Mouse (Mus musculus): ENCODE measurements around the gene Il31. TPM values are rescaled to one million over a fixed set of nuclear protein-coding genes. Genes with fewer than 3 reads are reported as not detected.

The Il31 gene
- total RNA-seq, 1 experiment: not detected

DNA sequence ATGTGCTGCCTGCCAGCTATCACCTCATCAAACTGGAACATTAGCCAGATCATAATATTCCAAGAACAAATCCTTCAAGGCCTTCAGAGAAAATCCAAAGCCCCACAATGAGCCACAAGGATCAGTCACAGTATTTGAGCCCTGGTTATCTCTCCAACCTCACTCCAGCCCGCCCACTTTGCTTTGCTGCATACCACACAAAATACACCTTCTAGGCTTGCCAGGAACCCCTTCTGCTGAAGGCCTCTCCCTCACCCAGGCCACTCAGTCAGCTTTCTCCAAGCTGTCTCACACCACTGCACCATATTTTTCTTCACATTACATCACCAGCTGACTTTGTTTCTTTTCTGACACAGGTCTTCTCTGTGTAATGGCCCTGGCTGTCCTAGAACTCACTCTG lies 32.9 kb upstream of the Il31 start:
- TF ChIP-seq CHD2 (IDR thresholded peaks at IDR 0.05; ENCODE audit: low read depth, low read length): no peak
- no peak for TF ChIP-seq HCFC1 (IDR thresholded peaks at IDR 0.05; ENCODE audit: borderline replicate concordance, insufficient read depth, low read length)
- TF ChIP-seq MAFK (IDR thresholded peaks at IDR 0.05; ENCODE audit: insufficient read depth, low read depth, low read length): no peak
- TF ChIP-seq ZNF384 (IDR thresholded peaks at IDR 0.05; ENCODE audit: low read depth, low read length): no peak
- TF ChIP-seq ZC3H11A (IDR thresholded peaks at IDR 0.05; ENCODE audit: borderline replicate concordance, low read depth, low read length): no peak
- DNase-seq (ENCODE audit: low read depth, low spot score): no peak
- no peak overlapping the region for H3K9ac ChIP-seq (ENCODE audit: insufficient read depth, low read depth, low read length, poor library complexity, severe bottlenecking)
- H3K36me3 ChIP-seq (ENCODE audit: control insufficient read depth, insufficient read depth, low read length, poor library complexity, severe bottlenecking): peaks cover 4% of the 10 kb centered on the region; the same call in 1 of the 2 replicates
- H3K9me3 ChIP-seq (ENCODE audit: control insufficient read depth, insufficient read depth, low read depth, low read length): no peaks in the 10 kb centered on the region
- H3K4me3 ChIP-seq (ENCODE audit: insufficient read depth in 1 of 2, low read depth in 1 of 2, low read length in 2 of 2, poor library complexity in 1 of 2, severe bottlenecking in 1 of 2): no peak overlapping the region
- H3K27ac ChIP-seq (ENCODE audit: insufficient read depth, low read depth, low read length, poor library complexity, severe bottlenecking): no peak overlapping the region
- peaks cover 0 to 4% of the 10 kb centered on the region in 2 experiments; a peak in 1 of 4 replicates for H3K4me1 ChIP-seq (ENCODE audit: control insufficient read depth in 2 of 2, insufficient read depth in 2 of 2, low read length in 2 of 2, poor library complexity in 1 of 2)
- in situ Hi-C loops (cut with MboI; ENCODE audit: low sequenced_read_pairs in 2 of 2, unreplicated experiment in 2 of 2): no loop called here

- Histone ChIP-seq H3K9me3 (ENCODE audit: control insufficient read depth, insufficient read depth, low read depth, low read length) (no peaks in the 10 kb centered on the region), H3K9ac (ENCODE audit: insufficient read depth, low read depth, low read length, poor library complexity, severe bottlenecking) (no peak overlapping the region), H3K4me3 (ENCODE audit: insufficient read depth in 1 of 2, low read depth in 1 of 2, low read length in 2 of 2, poor library complexity in 1 of 2, severe bottlenecking in 1 of 2) (no peak overlapping the region), H3K4me1 (ENCODE audit: control insufficient read depth in 2 of 2, insufficient read depth in 2 of 2, low read length in 2 of 2, poor library complexity in 1 of 2) (peaks cover 0 to 4% of the 10 kb centered on the region in 2 experiments; a peak in 1 of 4 replicates), H3K36me3 (ENCODE audit: control insufficient read depth, insufficient read depth, low read length, poor library complexity, severe bottlenecking) (peaks cover 4% of the 10 kb centered on the region; the same call in 1 of the 2 replicates), H3K27ac (ENCODE audit: insufficient read depth, low read depth, low read length, poor library complexity, severe bottlenecking) (no peak overlapping the region)
- no peak for DNase-seq (ENCODE audit: low read depth, low spot score)
- TF ChIP-seq HCFC1 (IDR thresholded peaks at IDR 0.05; ENCODE audit: borderline replicate concordance, insufficient read depth, low read length): no peak
- no peak for TF ChIP-seq MAFK (IDR thresholded peaks at IDR 0.05; ENCODE audit: insufficient read depth, low read depth, low read length)
- no peak for TF ChIP-seq ZC3H11A (IDR thresholded peaks at IDR 0.05; ENCODE audit: borderline replicate concordance, low read depth, low read length)
- TF ChIP-seq CHD2 (IDR thresholded peaks at IDR 0.05; ENCODE audit: low read depth, low read length): no peak
- no peak for TF ChIP-seq ZNF384 (IDR thresholded peaks at IDR 0.05; ENCODE audit: low read depth, low read length)
- in situ Hi-C loops (cut with MboI; ENCODE audit: low sequenced_read_pairs in 2 of 2, unreplicated experiment in 2 of 2): no loop called here
Observed at GRCm38 (mm10) chr5:123521621-123522020, 32.3 kb upstream of the Il31 start.

GRCm38 (mm10) chr5:123520666-123521065 lies 31.4 kb upstream of the Il31 start:
- peaks cover 0 to 4% of the 10 kb centered on the region in 2 experiments; a peak in 1 of 4 replicates for H3K4me1 ChIP-seq (ENCODE audit: control insufficient read depth in 2 of 2, insufficient read depth in 2 of 2, low read length in 2 of 2, poor library complexity in 1 of 2)
- no peak for DNase-seq (ENCODE audit: low read depth, low spot score)

DNA sequence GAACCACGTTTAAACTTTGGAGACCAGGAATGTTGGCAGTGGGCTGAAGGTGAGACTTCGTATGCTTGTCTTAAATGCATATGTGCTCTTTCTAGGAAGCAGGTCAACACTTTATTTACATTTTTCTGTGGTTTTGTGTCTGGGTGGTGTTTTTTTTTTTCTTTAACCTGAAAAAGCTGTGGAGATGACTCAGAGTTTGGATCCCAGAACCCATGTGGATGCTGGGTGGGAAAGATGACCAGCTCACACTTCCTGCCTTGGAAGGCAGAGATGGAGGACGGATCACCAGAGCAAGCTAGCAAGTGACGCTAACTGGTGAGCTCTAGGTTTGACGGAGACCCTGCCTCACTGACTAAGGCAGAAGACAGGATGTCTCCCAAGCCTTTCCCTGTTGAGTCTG lies 25.6 kb upstream of the Il31 start:
- H3K36me3 ChIP-seq (ENCODE audit: control insufficient read depth, insufficient read depth, low read length, poor library complexity, severe bottlenecking): peaks cover 22% of the 10 kb centered on the region
- no peak overlapping the region for H3K27ac ChIP-seq (ENCODE audit: insufficient read depth, low read depth, low read length, poor library complexity, severe bottlenecking)
- no peak overlapping the region for H3K4me3 ChIP-seq (ENCODE audit: insufficient read depth in 1 of 2, low read depth in 1 of 2, low read length in 2 of 2, poor library complexity in 1 of 2, severe bottlenecking in 1 of 2)
- DNase-seq (ENCODE audit: low read depth, low spot score): no peak
- H3K4me1 ChIP-seq (ENCODE audit: control insufficient read depth in 2 of 2, insufficient read depth in 2 of 2, low read length in 2 of 2, poor library complexity in 1 of 2): peaks cover 2 to 15% of the 10 kb centered on the region in 2 experiments; a peak in 3 of 4 replicates
- H3K9me3 ChIP-seq (ENCODE audit: control insufficient read depth, insufficient read depth, low read depth, low read length): no peaks in the 10 kb centered on the region
- H3K9ac ChIP-seq (ENCODE audit: insufficient read depth, low read depth, low read length, poor library complexity, severe bottlenecking): no peak overlapping the region
- no peak for TF ChIP-seq HCFC1 (IDR thresholded peaks at IDR 0.05; ENCODE audit: borderline replicate concordance, insufficient read depth, low read length)
- no peak for TF ChIP-seq ZNF384 (IDR thresholded peaks at IDR 0.05; ENCODE audit: low read depth, low read length)
- no peak for TF ChIP-seq MAFK (IDR thresholded peaks at IDR 0.05; ENCODE audit: insufficient read depth, low read depth, low read length)
- no peak for TF ChIP-seq CHD2 (IDR thresholded peaks at IDR 0.05; ENCODE audit: low read depth, low read length)
- no peak for TF ChIP-seq ZC3H11A (IDR thresholded peaks at IDR 0.05; ENCODE audit: borderline replicate concordance, low read depth, low read length)
- in situ Hi-C loops (cut with MboI; ENCODE audit: low sequenced_read_pairs in 2 of 2, unreplicated experiment in 2 of 2): no loop called here

More at GRCm38 (mm10) chr5:123520666-123521065, 31.4 kb upstream of the Il31 start:
- no peak overlapping the region for H3K27ac ChIP-seq (ENCODE audit: insufficient read depth, low read depth, low read length, poor library complexity, severe bottlenecking)
- TF ChIP-seq CHD2 (IDR thresholded peaks at IDR 0.05; ENCODE audit: low read depth, low read length): no peak
- TF ChIP-seq ZNF384 (IDR thresholded peaks at IDR 0.05; ENCODE audit: low read depth, low read length): no peak
- no peak for TF ChIP-seq MAFK (IDR thresholded peaks at IDR 0.05; ENCODE audit: insufficient read depth, low read depth, low read length)
- no peak for TF ChIP-seq ZC3H11A (IDR thresholded peaks at IDR 0.05; ENCODE audit: borderline replicate concordance, low read depth, low read length)
- no peak for TF ChIP-seq HCFC1 (IDR thresholded peaks at IDR 0.05; ENCODE audit: borderline replicate concordance, insufficient read depth, low read length)
- peaks cover 8% of the 10 kb centered on the region for H3K36me3 ChIP-seq (ENCODE audit: control insufficient read depth, insufficient read depth, low read length, poor library complexity, severe bottlenecking)
- no peak overlapping the region for H3K4me3 ChIP-seq (ENCODE audit: insufficient read depth in 1 of 2, low read depth in 1 of 2, low read length in 2 of 2, poor library complexity in 1 of 2, severe bottlenecking in 1 of 2)
- no peak overlapping the region for H3K9ac ChIP-seq (ENCODE audit: insufficient read depth, low read depth, low read length, poor library complexity, severe bottlenecking)
- in situ Hi-C loops (cut with MboI; ENCODE audit: low sequenced_read_pairs in 2 of 2, unreplicated experiment in 2 of 2): no loop called here
- no peaks in the 10 kb centered on the region for H3K9me3 ChIP-seq (ENCODE audit: control insufficient read depth, insufficient read depth, low read depth, low read length)
